Comparison of ENCODE assay signal across 8 mouse cellular contexts in genomic region chr4:40703710-40704275, GRCm38 (mm10). TPM values are rescaled to one million over a fixed set of nuclear protein-coding genes. Genes with fewer than 3 reads are reported as not detected.
A peak's percentile ranks its signal among the peaks of the same experiment; 100 is the strongest.
DNase-seq lines count a peak whose midpoint lies in the region; ATAC-seq and TF ChIP-seq lines count a peak whose summit lies in the region.

No protein-coding gene starts in this region.

- no peak for TF ChIP-seq CTCF in brain, embryonic 14.5 days (IDR thresholded peaks at IDR 0.05; ENCODE audit: borderline replicate concordance, extremely low read depth, insufficient read depth, insufficient read length)

- H3K4me2 ChIP-seq in kidney, embryonic 14.5 days (replicated peaks; ENCODE audit: low read depth, low read length): peak overlapping the region; percentile 58
- H3K4me2 ChIP-seq in forebrain, embryonic 16.5 days (ENCODE audit: low read length): peak overlapping the region; percentile 70
- peak overlapping the region; percentile 80 for H3K4me2 ChIP-seq in liver, embryonic 16.5 days (ENCODE audit: low read depth, low read length)

- H3K4me1 ChIP-seq in kidney, embryonic 14.5 days (ENCODE audit: control insufficient read depth, insufficient read depth, low read length): peaks cover 8% of the 10 kb centered on the region; the same call in 1 of the 2 replicates
- H3K4me1 ChIP-seq in forebrain, embryonic 16.5 days (replicated peaks; ENCODE audit: control insufficient read depth, insufficient read depth, low read length): peaks cover 17% of the 10 kb centered on the region
- H3K4me1 ChIP-seq in liver, embryonic 16.5 days (ENCODE audit: control insufficient read depth, low read depth, low read length): peaks cover 20% of the 10 kb centered on the region

- H3K27me3 ChIP-seq in kidney, embryonic 14.5 days (ENCODE audit: control insufficient read depth, insufficient read depth, low read length): no peaks in the 10 kb centered on the region
- H3K27me3 ChIP-seq in forebrain, embryonic 16.5 days (replicated peaks; ENCODE audit: control insufficient read depth, insufficient read depth, low read length): no peaks in the 10 kb centered on the region
- H3K27me3 ChIP-seq in liver, embryonic 16.5 days (ENCODE audit: control insufficient read depth, insufficient read depth, low read depth, low read length): no peaks in the 10 kb centered on the region

- no peak for DNase-seq in kidney, postnatal 36 days
- peak; percentile 33 for DNase-seq in brain, embryonic 14.5 days (ENCODE audit: low read depth)
- no peak for DNase-seq in frontal cortex, postnatal 10 days (ENCODE audit: low spot score in 2 of 2)
- no peak for DNase-seq in urinary bladder, adult 18-20 months (ENCODE audit: low spot score in 2 of 2)
- DNase-seq in embryo, embryonic 9.5 days (ENCODE audit: extremely low spot score): no peak

- no peak for ATAC-seq in kidney, embryonic 14.5 days (ENCODE audit: low FRiP score, low TSS enrichment)
- no peak for ATAC-seq in forebrain, embryonic 16.5 days
- no peak for ATAC-seq in liver, embryonic 16.5 days (ENCODE audit: low read depth)

- no peak for TF ChIP-seq POLR2A in brain, embryonic 14.5 days (IDR thresholded peaks at IDR 0.05; ENCODE audit: borderline replicate concordance, extremely low read depth, insufficient read depth, insufficient read length, poor library complexity, severe bottlenecking)

- peak overlapping the region; percentile 68; the same call in 1 of the 2 replicates for H3K9ac ChIP-seq in kidney, embryonic 14.5 days (ENCODE audit: low read depth, low read length)
- peak overlapping the region; percentile 77 for H3K9ac ChIP-seq in forebrain, embryonic 16.5 days (replicated peaks; ENCODE audit: low read depth, low read length)
- peak overlapping the region; percentile 59 for H3K9ac ChIP-seq in liver, embryonic 16.5 days (ENCODE audit: low read depth, low read length)

- H3K36me3 ChIP-seq in kidney, embryonic 14.5 days (ENCODE audit: control insufficient read depth, insufficient read depth, low read length): no peaks in the 10 kb centered on the region
- no peaks in the 10 kb centered on the region for H3K36me3 ChIP-seq in forebrain, embryonic 16.5 days (ENCODE audit: control insufficient read depth, insufficient read depth)
- no peaks in the 10 kb centered on the region for H3K36me3 ChIP-seq in liver, embryonic 16.5 days (ENCODE audit: control insufficient read depth, insufficient read depth)

- peak overlapping the region; percentile 66 for H3K4me3 ChIP-seq in kidney, embryonic 14.5 days (ENCODE audit: low read length)
- peak overlapping the region; percentile 83 for H3K4me3 ChIP-seq in forebrain, embryonic 16.5 days (replicated peaks; ENCODE audit: low read length)
- H3K4me3 ChIP-seq in liver, embryonic 16.5 days (ENCODE audit: low read depth, low read length): peak overlapping the region; percentile 72

- peak overlapping the region; percentile 98 for H3K27ac ChIP-seq in kidney, embryonic 14.5 days (ENCODE audit: low read depth, low read length)
- peak overlapping the region; percentile 93 for H3K27ac ChIP-seq in forebrain, embryonic 16.5 days (ENCODE audit: low read length)
- H3K27ac ChIP-seq in liver, embryonic 16.5 days (ENCODE audit: low read length): peak overlapping the region; percentile 84

- 22% methylated on average over 9 of the region's 9 CpGs for WGBS in kidney, embryonic 14.5 days
- 21% methylated on average over 9 of the region's 9 CpGs for WGBS in forebrain, embryonic 16.5 days
- 37% methylated on average over 9 of the region's 9 CpGs for whole genome bisulfite sequencing in liver, embryonic 16.5 days (ENCODE audit: insufficient replicate concordance)

- H3K9me3 ChIP-seq in kidney, embryonic 14.5 days (ENCODE audit: control insufficient read depth, low read length): no peaks in the 10 kb centered on the region
- no peaks in the 10 kb centered on the region for H3K9me3 ChIP-seq in forebrain, embryonic 16.5 days (ENCODE audit: control insufficient read depth, low read length)
- H3K9me3 ChIP-seq in liver, embryonic 16.5 days (replicated peaks; ENCODE audit: control insufficient read depth, low read length): no peaks in the 10 kb centered on the region

RNA-seq across cellular contexts. Expression of gene Aptx, which starts 0.8 kb away (rescaled TPM):
- polyA plus RNA-seq in kidney, embryonic 14.5 days (2014; fragmentation: Nextera tagmentation; extraction: Ambion mirVana): 30.7 and 31.9 TPM in 2 replicates
- polyA plus RNA-seq in brain, embryonic 14.5 days (2012; rRNA removed): 25.7 and 27.2 TPM in 2 replicates
- 56.9 and 64.9 TPM in 2 replicates for polyA plus RNA-seq in forebrain, embryonic 16.5 days (2015; fragmentation: Nextera tagmentation; extraction: Ambion mirVana)
- polyA plus RNA-seq in liver, embryonic 16.5 days (2015; fragmentation: Nextera tagmentation; extraction: Ambion mirVana): 7.9 and 8.1 TPM in 2 replicates

RNA-seq across cellular contexts. Expression of gene Dnaja1, which starts 18.2 kb away (rescaled TPM):
- polyA plus RNA-seq in kidney, embryonic 14.5 days (2014; fragmentation: Nextera tagmentation; extraction: Ambion mirVana): 497 and 506 TPM in 2 replicates
- polyA plus RNA-seq in brain, embryonic 14.5 days (2012; rRNA removed): 89.0 and 159 TPM in 2 replicates
- polyA plus RNA-seq in forebrain, embryonic 16.5 days (2015; fragmentation: Nextera tagmentation; extraction: Ambion mirVana): 686 and 721 TPM in 2 replicates
- 103 and 120 TPM in 2 replicates for polyA plus RNA-seq in liver, embryonic 16.5 days (2015; fragmentation: Nextera tagmentation; extraction: Ambion mirVana)

RNA-seq across cellular contexts. Expression of gene Smu1, which starts 53.9 kb away (rescaled TPM):
- polyA plus RNA-seq in kidney, embryonic 14.5 days (2014; fragmentation: Nextera tagmentation; extraction: Ambion mirVana): 147 and 171 TPM in 2 replicates
- polyA plus RNA-seq in brain, embryonic 14.5 days (2012; rRNA removed): 67.7 and 80.6 TPM in 2 replicates
- polyA plus RNA-seq in forebrain, embryonic 16.5 days (2015; fragmentation: Nextera tagmentation; extraction: Ambion mirVana): 155 and 165 TPM in 2 replicates
- polyA plus RNA-seq in liver, embryonic 16.5 days (2015; fragmentation: Nextera tagmentation; extraction: Ambion mirVana): 59.9 and 66.8 TPM in 2 replicates
